Mouse (Mus musculus) forebrain, embryonic 16.5 days (tissue): ENCODE results near the gene Teddm2. TPM values are rescaled to one million over a fixed set of nuclear protein-coding genes. Genes with fewer than 3 reads are reported as not detected.
"Not testable (repeated sequence)": the region's sequence is repeated elsewhere in the genome, so short reads cannot be mapped to it uniquely, and the experiment has no call there.

Experiments used
- ATAC-seq: fragments of 200-750 bp; cut with Nextera tagmentation; 2 replicates; pipeline ENCODE4 v1.8.0; 2017; ENCODE audit warnings: mild to moderate bottlenecking, moderate library complexity
- H3K27ac ChIP-seq: fragments of 300-500 bp; sonication (generic); 2 replicates; pipeline ENCODE4 v1.5.1; 2014; ENCODE audit warnings: low read length, control low read depth
- H3K27me3 ChIP-seq: fragments of 300-500 bp; sonication (generic); replicated peaks from 2 replicates; pipeline ENCODE4 v1.6.1; 2014; ENCODE audit warnings: low read length; ENCODE audit not compliant: control insufficient read depth, insufficient read depth
- H3K36me3 ChIP-seq: fragments of 300-500 bp; sonication (generic); 2 replicates; pipeline ENCODE4 v1.6.1; 2014; ENCODE audit not compliant: control insufficient read depth, insufficient read depth
- H3K4me1 ChIP-seq: fragments of 300-500 bp; sonication (generic); replicated peaks from 2 replicates; pipeline ENCODE4 v1.6.1; 2014; ENCODE audit warnings: low read length; ENCODE audit not compliant: control insufficient read depth, insufficient read depth
- H3K4me2 ChIP-seq: fragments of 300-500 bp; sonication (generic); 2 replicates; pipeline ENCODE4 v1.6.1; 2014; ENCODE audit warnings: mild to moderate bottlenecking, low read length, control low read depth
- H3K4me3 ChIP-seq: fragments of 300-500 bp; sonication (generic); replicated peaks from 2 replicates; pipeline ENCODE4 v1.5.1; 2014; ENCODE audit warnings: mild to moderate bottlenecking, low read length, control low read depth
- H3K9ac ChIP-seq: fragments of 300-500 bp; sonication (generic); replicated peaks from 2 replicates; pipeline ENCODE4 v1.6.1; 2014; ENCODE audit warnings: low read depth, low read length, control low read depth
- H3K9me3 ChIP-seq: fragments of 300-500 bp; sonication (generic); 2 replicates; pipeline ENCODE4 v1.6.1; 2016; ENCODE audit warnings: low read length; ENCODE audit not compliant: control insufficient read depth
- WGBS: fragments of 180-500 bp; shearing (Covaris S2); extraction: QIAGEN DNeasy Blood & Tissue Kit; methylation state at CpG from one replicate; pipeline ENCODE4 v1.1.7; 2014; 5-methylcytosine and 5-hydroxymethylcytosine counted together
- polyA plus RNA-seq: library from polyadenylated mRNA; unstranded; fragments of >200 nt; fragmentation: Nextera tagmentation; extraction: Ambion mirVana; gene quantifications from 2 replicates; pipeline ENCODE4 v1.2.1, GENCODE M21; 2015

Teddm2 gene
- polyA plus RNA-seq, 1 experiment from 2014 or later: 2.4 TPM

DNA sequence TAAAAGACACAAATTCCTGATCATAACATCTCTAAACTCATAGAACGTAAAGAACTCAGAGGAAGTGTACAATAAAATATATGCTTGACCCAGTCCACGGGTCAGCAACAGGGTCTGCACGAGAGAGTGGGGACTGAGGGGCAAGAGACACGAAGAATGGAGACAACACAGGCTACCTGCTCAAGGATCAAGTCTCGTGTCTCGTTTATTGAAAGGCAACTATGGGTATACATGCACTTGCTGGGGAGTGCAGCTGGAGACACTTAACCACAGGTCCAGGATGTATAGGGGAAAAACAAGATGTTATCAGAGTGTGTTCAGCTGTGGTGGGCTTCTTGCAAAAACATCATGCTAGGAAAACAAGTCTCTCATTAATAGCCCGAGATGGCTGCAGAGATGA is 47.3 kb downstream of the Teddm2 start:
- not testable (repeated sequence) for H3K9ac ChIP-seq, H3K9me3 ChIP-seq, H3K27ac ChIP-seq, H3K27me3 ChIP-seq, H3K4me2 ChIP-seq, H3K4me1 ChIP-seq, ATAC-seq, H3K4me3 ChIP-seq, H3K36me3 ChIP-seq
- 89% methylated on average over 7 of the region's 7 CpGs for WGBS

DNA sequence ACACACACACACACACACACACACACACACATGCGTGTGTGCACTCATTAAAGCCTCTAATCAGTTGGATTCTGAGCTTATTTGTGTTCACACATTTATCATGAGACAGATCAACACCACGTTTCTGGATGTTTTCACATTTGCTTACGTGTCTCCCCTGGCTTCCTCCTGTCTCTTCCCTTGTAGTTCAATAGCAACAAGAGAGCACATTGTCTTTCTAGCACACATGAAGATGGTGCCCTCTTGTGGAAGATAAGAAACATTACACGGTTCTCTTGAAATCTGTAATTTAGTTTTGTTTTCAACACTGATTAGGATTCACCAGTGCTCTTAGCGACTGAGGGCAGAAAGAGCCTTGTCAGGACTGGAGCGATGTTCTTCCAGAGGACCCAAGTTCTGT is 53.2 kb downstream of the Teddm2 start:
- ATAC-seq: peak; percentile 31; the same call in 1 of the 2 replicates
- H3K4me3 ChIP-seq: no peak overlapping the region
- 27% methylated on average over 6 of the region's 6 CpGs for WGBS

DNA sequence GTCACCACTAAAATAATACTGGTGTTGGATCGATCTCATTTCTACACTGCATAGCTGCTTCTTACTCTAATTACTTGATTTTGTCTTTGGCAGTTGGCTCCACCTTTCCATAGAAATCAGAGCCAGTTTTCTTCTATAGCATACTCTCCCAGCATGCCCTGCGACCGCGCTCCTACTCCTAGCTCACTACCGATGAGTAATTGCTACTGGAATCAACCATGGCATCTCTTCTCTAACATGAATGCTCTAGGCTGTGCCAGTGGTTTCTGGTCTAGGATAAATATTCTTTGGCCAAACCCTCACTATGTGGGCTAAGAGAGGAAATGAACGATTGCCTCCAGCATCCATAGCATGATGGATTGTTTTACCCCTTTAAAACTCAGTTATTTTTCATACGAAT is 53.6 kb downstream of the Teddm2 start:
- Histone ChIP-seq H3K9ac (no peak overlapping the region), H3K9me3 (no peaks in the 10 kb centered on the region), H3K4me2 (no peak overlapping the region), H3K4me3 (no peak overlapping the region), H3K27me3 (no peaks in the 10 kb centered on the region), H3K36me3 (no peaks in the 10 kb centered on the region), H3K27ac (no peak overlapping the region), H3K4me1 (no peaks in the 10 kb centered on the region)
- WGBS: 90% methylated on average over 7 of the region's 7 CpGs
- ATAC-seq: no peak

More for the DNA sequence above, 53.2 kb downstream of the Teddm2 start:
- no peak overlapping the region for H3K27ac ChIP-seq
- no peaks in the 10 kb centered on the region for H3K4me1 ChIP-seq
- no peak overlapping the region for H3K4me2 ChIP-seq
- no peaks in the 10 kb centered on the region for H3K36me3 ChIP-seq
- H3K9ac ChIP-seq: no peak overlapping the region
- H3K27me3 ChIP-seq: no peaks in the 10 kb centered on the region
- H3K9me3 ChIP-seq: no peaks in the 10 kb centered on the region

DNA sequence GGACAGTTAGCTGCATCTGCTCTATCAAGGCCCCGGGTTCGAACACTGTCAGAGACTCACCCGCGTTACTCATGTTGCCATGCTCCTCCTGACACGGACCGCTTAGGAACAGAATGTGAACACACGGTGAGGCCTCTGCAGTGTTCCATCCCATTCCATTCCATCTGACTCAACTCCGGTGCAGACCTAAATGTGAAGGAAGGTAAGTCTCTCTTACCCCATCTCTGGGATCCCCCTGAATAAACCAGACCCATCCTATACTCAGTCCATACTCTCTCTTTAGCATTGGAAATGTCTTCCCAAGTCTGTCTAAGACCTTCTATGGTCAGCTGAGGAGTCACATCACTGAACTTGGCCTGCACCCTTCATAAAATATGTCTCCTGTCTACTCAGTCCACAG is 56.0 kb downstream of the Teddm2 start, which contains the start of gene Rgsl1:
Gene Rgsl1, minus strand, starts transcription at position 101 of the 400 bp plus-strand sequence.
- Histone ChIP-seq H3K4me1 (no peaks in the 10 kb centered on the region), H3K4me2 (no peak within 1 kb of the TSS), H3K9me3 (no peaks in the 10 kb centered on the region), H3K4me3 (no peak within 1 kb of the TSS), H3K27me3 (no peaks in the 10 kb centered on the region), H3K27ac (no peak within 1 kb of the TSS), H3K9ac (no peak within 1 kb of the TSS), H3K36me3 (no peaks in the 10 kb centered on the region)
- 95% methylated on average over 8 of the region's 8 CpGs for WGBS
- ATAC-seq: no peak

DNA sequence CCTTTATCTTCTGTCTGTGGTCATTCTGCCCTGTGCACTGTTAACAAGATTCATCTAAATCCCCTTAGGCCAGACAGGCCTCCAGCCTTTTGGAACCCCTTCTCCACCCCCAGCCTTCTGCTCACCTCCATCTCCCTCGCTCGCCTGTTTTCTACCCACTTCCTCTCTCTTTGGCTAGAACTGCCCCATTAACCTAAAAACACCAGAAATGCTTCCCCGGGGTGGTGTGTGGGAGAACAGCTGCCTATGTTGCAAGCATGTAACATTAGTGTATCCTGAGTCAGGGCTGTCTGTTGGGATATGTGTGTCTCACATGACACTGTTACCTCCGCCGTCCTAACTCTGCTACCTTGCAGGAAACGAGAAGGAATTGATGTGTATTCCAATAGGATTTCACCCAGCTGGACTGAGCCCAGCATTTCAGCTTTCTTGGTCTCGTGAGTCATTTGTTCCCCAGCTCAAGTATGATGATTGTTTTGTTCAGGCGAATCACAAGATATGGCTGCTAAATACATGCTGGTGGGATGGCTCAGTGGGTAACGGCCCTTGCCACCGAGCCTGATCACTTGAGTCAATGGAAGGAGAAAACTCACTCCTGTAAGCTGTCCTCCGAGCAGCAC is 57.8 kb downstream of the Teddm2 start:
- no peaks in the 10 kb centered on the region for H3K9me3 ChIP-seq
- WGBS: 90% methylated on average over 11 of the region's 11 CpGs
- H3K9ac ChIP-seq: no peak overlapping the region
- no peaks in the 10 kb centered on the region for H3K27me3 ChIP-seq
- no peaks in the 10 kb centered on the region for H3K4me1 ChIP-seq
- H3K4me2 ChIP-seq: no peak overlapping the region
- H3K4me3 ChIP-seq: no peak overlapping the region
- H3K27ac ChIP-seq: no peak overlapping the region
- no peak for ATAC-seq
- no peaks in the 10 kb centered on the region for H3K36me3 ChIP-seq

DNA sequence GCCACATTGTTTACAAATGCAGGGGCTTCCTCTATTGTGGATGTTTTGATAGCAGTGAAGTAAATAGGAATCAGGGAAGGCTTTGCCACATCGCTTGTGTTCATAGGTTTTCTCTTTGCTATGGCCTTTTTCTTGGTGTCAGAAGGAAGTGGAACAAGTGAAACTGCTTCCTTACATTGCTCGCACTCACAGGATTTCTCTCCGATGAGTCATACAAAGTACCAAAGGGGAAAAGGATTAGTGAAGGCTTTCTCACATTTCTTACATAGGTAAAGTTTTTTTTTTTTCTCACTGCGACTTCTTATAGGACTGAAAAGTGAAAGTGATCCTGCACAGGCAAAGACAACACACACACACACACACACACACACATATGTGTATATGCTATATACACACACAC is 64.0 kb downstream of the Teddm2 start:
- Histone ChIP-seq H3K27me3 (no peaks in the 10 kb centered on the region), H3K9ac (no peak overlapping the region), H3K4me3 (no peak overlapping the region), H3K27ac (no peak overlapping the region), H3K4me2 (no peak overlapping the region), H3K9me3 (no peaks in the 10 kb centered on the region), H3K4me1 (no peaks in the 10 kb centered on the region), H3K36me3 (no peaks in the 10 kb centered on the region)
- WGBS: 86% methylated on average over 4 of the region's 4 CpGs
- ATAC-seq: no peak

DNA sequence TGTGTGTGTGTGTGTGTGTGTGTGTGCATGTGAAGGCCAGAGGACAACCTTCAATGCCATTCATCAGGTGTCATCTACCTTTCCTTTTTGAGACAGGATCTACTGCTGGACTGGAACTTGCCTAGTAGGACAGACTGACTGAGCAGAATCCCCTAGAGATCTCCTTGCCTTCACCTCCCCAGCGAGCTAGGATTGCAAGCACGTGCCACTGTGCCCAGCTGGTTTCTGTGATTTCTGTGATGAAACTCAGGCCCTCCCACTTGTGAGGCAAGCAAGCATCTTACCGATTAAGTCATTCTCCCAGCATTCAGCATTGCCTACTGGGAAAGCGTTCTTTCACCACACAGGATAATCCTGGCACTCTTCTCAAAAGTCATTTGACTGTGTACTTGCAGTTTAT is 69.3 kb downstream of the Teddm2 start:
- Histone ChIP-seq H3K27ac (no peak overlapping the region), H3K9me3 (no peaks in the 10 kb centered on the region), H3K4me1 (no peaks in the 10 kb centered on the region), H3K9ac (no peak overlapping the region), H3K4me3 (no peak overlapping the region), H3K36me3 (no peaks in the 10 kb centered on the region), H3K4me2 (no peak overlapping the region), H3K27me3 (no peaks in the 10 kb centered on the region)
- ATAC-seq: no peak
- WGBS: 75% methylated on average over 4 of the region's 4 CpGs

DNA sequence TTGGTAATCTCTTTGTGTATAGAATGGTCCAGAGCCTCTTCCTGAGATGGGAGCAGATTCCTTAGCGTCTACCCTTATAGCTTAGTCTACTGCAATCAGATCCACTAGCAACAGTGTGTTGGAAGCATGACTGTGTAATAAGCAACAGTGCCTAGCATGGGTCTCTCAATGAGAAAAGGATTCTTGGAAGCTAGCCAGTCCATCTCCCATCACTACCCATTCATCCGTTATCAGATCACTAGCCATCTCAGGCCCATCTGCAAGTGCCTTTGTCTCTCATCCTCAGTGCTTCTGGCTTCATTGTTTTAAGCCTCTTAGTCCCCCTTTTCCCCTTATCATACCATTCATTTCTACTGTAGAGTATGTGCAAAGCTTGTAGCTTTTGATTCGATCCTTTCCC is 79.8 kb downstream of the Teddm2 start:
- Histone ChIP-seq H3K4me2 (no peak overlapping the region), H3K9me3 (no peaks in the 10 kb centered on the region), H3K9ac (no peak overlapping the region), H3K4me3 (no peak overlapping the region), H3K27ac (no peak overlapping the region), H3K27me3 (no peaks in the 10 kb centered on the region), H3K36me3 (no peaks in the 10 kb centered on the region), H3K4me1 (no peaks in the 10 kb centered on the region)
- WGBS: 66% methylated on average over 3 of the region's 3 CpGs
- ATAC-seq: peak; percentile 28; the same call in 1 of the 2 replicates

DNA sequence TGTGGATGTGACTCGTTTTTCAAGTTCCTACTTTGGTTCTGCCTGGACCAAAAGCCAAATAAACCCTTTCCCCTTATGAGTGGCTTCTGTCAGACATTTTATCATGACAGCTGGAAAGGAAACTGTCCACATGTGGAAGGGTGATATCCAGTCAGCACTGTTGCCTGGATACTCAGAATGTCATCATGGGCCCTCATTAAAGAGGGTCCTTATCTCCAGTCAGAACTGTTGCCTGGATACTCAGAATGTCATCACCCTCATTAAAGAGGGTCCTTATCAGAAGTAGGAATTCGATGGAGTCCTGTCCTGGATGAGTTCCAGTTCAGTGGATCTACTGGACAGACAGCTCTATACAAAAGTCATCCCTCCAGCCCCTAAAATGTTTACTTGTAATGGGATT is 85.8 kb downstream of the Teddm2 start:
- no peak for ATAC-seq
- no peaks in the 10 kb centered on the region for H3K4me1 ChIP-seq
- H3K27me3 ChIP-seq: no peaks in the 10 kb centered on the region
- H3K4me2 ChIP-seq: no peak overlapping the region
- H3K36me3 ChIP-seq: no peaks in the 10 kb centered on the region
- WGBS: 58% methylated on average over 2 of the region's 2 CpGs
- H3K9ac ChIP-seq: no peak overlapping the region
- H3K27ac ChIP-seq: no peak overlapping the region
- H3K9me3 ChIP-seq: no peaks in the 10 kb centered on the region
- no peak overlapping the region for H3K4me3 ChIP-seq
